Mouse (Mus musculus): ENCODE results near the gene Hoxb13. TPM values are rescaled to one million over a fixed set of nuclear protein-coding genes. Genes with fewer than 3 reads are reported as not detected.

Gene Hoxb13
- polyA plus RNA-seq, 1 experiment = 0.04 TPM

DNA sequence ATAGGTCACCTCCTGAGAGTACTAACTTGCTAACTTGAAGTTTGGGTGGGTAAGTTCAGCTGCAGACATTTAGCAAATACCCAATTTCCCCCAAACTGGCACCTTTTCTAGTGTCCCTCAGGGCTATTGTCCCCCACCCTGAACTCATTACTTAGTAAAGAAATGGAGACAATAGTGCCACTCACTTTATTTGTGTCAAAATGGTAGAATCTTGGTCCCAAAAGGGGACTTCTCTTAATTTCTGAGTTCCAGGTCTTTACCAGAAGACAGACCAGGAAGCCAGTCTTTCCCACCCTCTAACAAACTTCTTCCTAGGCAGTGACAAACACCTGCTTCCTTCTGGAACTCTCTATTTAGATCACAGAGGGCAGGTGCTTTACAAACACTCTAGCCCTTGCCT is 7.6 kb downstream of the Hoxb13 start:
- peaks cover 16% of the 10 kb centered on the region for H3K4me1 ChIP-seq (ENCODE audit: control insufficient read depth, insufficient read depth, low read length)
- H3K27me3 ChIP-seq (ENCODE audit: control insufficient read depth, insufficient read depth, low read length) = peaks cover 27% of the 10 kb centered on the region
- TF ChIP-seq CTCF (IDR thresholded peaks at IDR 0.05; ENCODE audit: control insufficient read depth, insufficient read depth, insufficient replicate concordance, low read depth, low read length) (no peak), POLR2A (IDR thresholded peaks at IDR 0.05; ENCODE audit: control insufficient read depth, low read depth, low read length) (no peak)

GRCm38 (mm10) chr11:96202401-96203081 is 8.4 kb downstream of the Hoxb13 start:
- Histone ChIP-seq H3K4me1 (ENCODE audit: control insufficient read depth, insufficient read depth, low read length) (peaks cover 16% of the 10 kb centered on the region), H3K4me3 (ENCODE audit: control insufficient read depth, low read depth, low read length) (no peak overlapping the region), H3K27ac (ENCODE audit: control insufficient read depth, insufficient read depth, low read depth, low read length) (no peak overlapping the region), H3K36me3 (ENCODE audit: control insufficient read depth, insufficient read depth, low read length) (no peaks in the 10 kb centered on the region), H3K27me3 (ENCODE audit: control insufficient read depth, insufficient read depth, low read length) (peaks cover 27% of the 10 kb centered on the region)
- TF ChIP-seq POLR2A (IDR thresholded peaks at IDR 0.05; ENCODE audit: control insufficient read depth, low read depth, low read length) (no peak), CTCF (IDR thresholded peaks at IDR 0.05; ENCODE audit: control insufficient read depth, insufficient read depth, insufficient replicate concordance, low read depth, low read length) (no peak)

More for the DNA sequence above, 7.6 kb downstream of the Hoxb13 start:
- Histone ChIP-seq H3K4me3 (ENCODE audit: control insufficient read depth, low read depth, low read length) (no peak overlapping the region), H3K36me3 (ENCODE audit: control insufficient read depth, insufficient read depth, low read length) (no peaks in the 10 kb centered on the region), H3K27ac (ENCODE audit: control insufficient read depth, insufficient read depth, low read depth, low read length) (no peak overlapping the region)

- peaks cover 16% of the 10 kb centered on the region for H3K4me1 ChIP-seq (ENCODE audit: control insufficient read depth, insufficient read depth, low read length)
- no peak overlapping the region for H3K27ac ChIP-seq (ENCODE audit: control insufficient read depth, insufficient read depth, low read depth, low read length)
- H3K4me3 ChIP-seq (ENCODE audit: control insufficient read depth, low read depth, low read length) = peak overlapping the region; percentile 15; the same call in 1 of the 2 replicates
- H3K36me3 ChIP-seq (ENCODE audit: control insufficient read depth, insufficient read depth, low read length) = no peaks in the 10 kb centered on the region
- peaks cover 27% of the 10 kb centered on the region for H3K27me3 ChIP-seq (ENCODE audit: control insufficient read depth, insufficient read depth, low read length)
- TF ChIP-seq CTCF (IDR thresholded peaks at IDR 0.05; ENCODE audit: control insufficient read depth, insufficient read depth, insufficient replicate concordance, low read depth, low read length) = no peak
- no peak for TF ChIP-seq POLR2A (IDR thresholded peaks at IDR 0.05; ENCODE audit: control insufficient read depth, low read depth, low read length)
These were observed 9.2 kb downstream of the Hoxb13 start for GRCm38 (mm10) chr11:96203182-96203788.

DNA sequence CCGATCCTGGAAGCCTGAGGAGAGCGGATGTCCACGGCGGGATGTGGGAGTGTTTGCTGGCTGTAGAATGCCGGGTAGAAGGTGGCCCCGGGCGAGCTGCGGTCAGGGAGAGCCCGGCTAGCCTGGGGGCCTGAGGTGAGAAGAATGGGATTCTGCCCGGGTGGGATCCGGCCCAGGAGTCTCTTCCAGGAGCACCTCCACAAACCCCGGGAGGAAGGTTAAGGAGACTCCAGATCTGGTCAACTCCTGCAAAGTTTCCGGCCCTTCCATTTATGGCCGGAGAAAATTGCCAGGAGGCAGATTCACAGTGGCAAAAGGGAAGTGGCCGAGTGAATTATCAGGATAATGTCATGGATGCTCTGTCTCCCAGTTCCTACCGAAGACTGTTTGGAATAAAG is 9.7 kb downstream of the Hoxb13 start:
- peaks cover 27% of the 10 kb centered on the region for H3K27me3 ChIP-seq (ENCODE audit: control insufficient read depth, insufficient read depth, low read length)
- H3K4me3 ChIP-seq (ENCODE audit: control insufficient read depth, low read depth, low read length) = no peak overlapping the region; the same call in 1 of the 2 replicates
- no peaks in the 10 kb centered on the region for H3K36me3 ChIP-seq (ENCODE audit: control insufficient read depth, insufficient read depth, low read length)
- H3K27ac ChIP-seq (ENCODE audit: control insufficient read depth, insufficient read depth, low read depth, low read length) = no peak overlapping the region
- no peak for TF ChIP-seq POLR2A (IDR thresholded peaks at IDR 0.05; ENCODE audit: control insufficient read depth, low read depth, low read length)
- no peak for TF ChIP-seq CTCF (IDR thresholded peaks at IDR 0.05; ENCODE audit: control insufficient read depth, insufficient read depth, insufficient replicate concordance, low read depth, low read length)
- peaks cover 16% of the 10 kb centered on the region for H3K4me1 ChIP-seq (ENCODE audit: control insufficient read depth, insufficient read depth, low read length)

GRCm38 (mm10) chr11:96204351-96204750 is 10.2 kb downstream of the Hoxb13 start:
- no peaks in the 10 kb centered on the region for H3K36me3 ChIP-seq (ENCODE audit: control insufficient read depth, insufficient read depth, low read length)
- peaks cover 16% of the 10 kb centered on the region for H3K4me1 ChIP-seq (ENCODE audit: control insufficient read depth, insufficient read depth, low read length)
- peaks cover 27% of the 10 kb centered on the region for H3K27me3 ChIP-seq (ENCODE audit: control insufficient read depth, insufficient read depth, low read length)
- no peak for TF ChIP-seq CTCF (IDR thresholded peaks at IDR 0.05; ENCODE audit: control insufficient read depth, insufficient read depth, insufficient replicate concordance, low read depth, low read length)
- no peak overlapping the region for H3K27ac ChIP-seq (ENCODE audit: control insufficient read depth, insufficient read depth, low read depth, low read length)
- no peak overlapping the region for H3K4me3 ChIP-seq (ENCODE audit: control insufficient read depth, low read depth, low read length)

DNA sequence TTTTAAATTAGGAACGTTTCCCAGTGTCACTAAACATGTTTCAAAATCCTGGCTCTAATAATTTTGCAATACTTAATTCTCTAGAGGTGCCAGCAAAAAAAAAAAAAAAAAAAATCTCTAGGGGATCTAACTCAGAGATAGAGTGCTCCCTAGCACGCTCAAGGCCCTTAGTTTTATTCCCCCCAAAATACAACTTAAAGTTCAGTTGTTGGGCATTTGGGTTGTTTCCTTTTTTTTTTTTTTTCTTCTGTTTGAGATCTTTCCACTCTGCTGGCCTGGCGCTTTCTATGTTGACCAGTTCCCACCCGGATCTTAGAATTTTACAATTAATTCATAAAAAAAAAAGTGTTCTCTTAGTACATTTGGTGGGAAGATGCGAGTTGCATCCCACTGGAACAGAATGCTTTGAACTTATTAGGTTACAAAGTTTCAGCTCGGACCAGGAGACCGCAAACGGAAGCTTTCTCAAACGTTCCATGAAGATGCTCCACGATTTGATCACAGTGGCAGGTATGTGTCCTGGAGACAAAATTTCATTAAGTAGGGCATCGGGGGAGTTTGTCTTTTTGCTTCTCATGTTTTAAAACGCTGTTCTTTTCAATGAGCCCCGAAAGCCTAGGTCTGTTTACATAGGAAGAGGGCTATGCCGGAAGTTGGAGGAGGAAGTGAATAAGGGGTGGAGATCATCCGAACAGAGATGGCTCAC is 11.5 kb downstream of the Hoxb13 start:
- no peak overlapping the region for H3K27ac ChIP-seq (ENCODE audit: control insufficient read depth, insufficient read depth, low read depth, low read length)
- TF ChIP-seq CTCF (IDR thresholded peaks at IDR 0.05; ENCODE audit: control insufficient read depth, insufficient read depth, insufficient replicate concordance, low read depth, low read length) (no peak), POLR2A (IDR thresholded peaks at IDR 0.05; ENCODE audit: control insufficient read depth, low read depth, low read length) (no peak)
- H3K4me3 ChIP-seq (ENCODE audit: control insufficient read depth, low read depth, low read length) = no peak overlapping the region
- no peaks in the 10 kb centered on the region for H3K36me3 ChIP-seq (ENCODE audit: control insufficient read depth, insufficient read depth, low read length)
- peaks cover 13% of the 10 kb centered on the region for H3K4me1 ChIP-seq (ENCODE audit: control insufficient read depth, insufficient read depth, low read length)
- H3K27me3 ChIP-seq (ENCODE audit: control insufficient read depth, insufficient read depth, low read length) = peaks cover 23% of the 10 kb centered on the region

- Histone ChIP-seq H3K27me3 (ENCODE audit: control insufficient read depth, insufficient read depth, low read length) (no peaks in the 10 kb centered on the region), H3K27ac (ENCODE audit: control insufficient read depth, insufficient read depth, low read depth, low read length) (no peak overlapping the region), H3K36me3 (ENCODE audit: control insufficient read depth, insufficient read depth, low read length) (no peaks in the 10 kb centered on the region), H3K4me1 (ENCODE audit: control insufficient read depth, insufficient read depth, low read length) (no peaks in the 10 kb centered on the region), H3K4me3 (ENCODE audit: control insufficient read depth, low read depth, low read length) (no peak overlapping the region)
- TF ChIP-seq POLR2A (IDR thresholded peaks at IDR 0.05; ENCODE audit: control insufficient read depth, low read depth, low read length) (no peak), CTCF (IDR thresholded peaks at IDR 0.05; ENCODE audit: control insufficient read depth, insufficient read depth, insufficient replicate concordance, low read depth, low read length) (no peak)
These were observed 29.7 kb downstream of the Hoxb13 start for GRCm38 (mm10) chr11:96223813-96224212.

All from testis, adult 2 months (tissue).